Mouse (Mus musculus) MEL (cell line): ENCODE measurements at regions not wholly inside any gene's neighbourhood (a gene's known extent, or its start where the extent isn't known, plus 50 kb on each side); places are given as distances from the start of the nearest gene placed in this dataset.

ENCODE experiments used
- CHD1 ChIP-seq: IDR thresholded peaks from 2 replicates; pipeline ENCODE4 v1.6.1; 2012; ENCODE audit warnings: low read depth, mild to moderate bottlenecking, inconsistent platforms, low read length, improper control_type of control experiment
- CTCF ChIP-seq, 3 experiments: IDR thresholded peaks in 2 of 3; conservative IDR thresholded peaks in 1 of 3; 2 replicates each; pipeline ENCODE4 v1.5.1; 2011 to 2012; ENCODE audit warnings: low read length in 3 of 3, low read depth in 2 of 3, mild to moderate bottlenecking in 2 of 3, improper control_type of control experiment in 1 of 3, inconsistent platforms in 1 of 3, mixed read lengths in 1 of 3, moderate library complexity in 1 of 3; ENCODE audit not compliant: control insufficient read depth in 1 of 3, insufficient read depth in 1 of 3, poor library complexity in 1 of 3, severe bottlenecking in 1 of 3
- ELF1 ChIP-seq: IDR thresholded peaks from 2 replicates; pipeline ENCODE4 v1.6.1; 2014; ENCODE audit warnings: low read depth, mild to moderate bottlenecking, inconsistent platforms, low read length, improper control_type of control experiment, moderate library complexity
- EP300 ChIP-seq, 2 experiments: IDR thresholded peaks; 2 replicates each; pipeline ENCODE4 v1.6.1; 2011; ENCODE audit warnings: improper control_type of control experiment in 2 of 2, low read length in 2 of 2, low read depth in 1 of 2, mild to moderate bottlenecking in 1 of 2
- GATA1 ChIP-seq: IDR thresholded peaks from 2 replicates; pipeline ENCODE4 v1.6.1; 2011; ENCODE audit warnings: low read depth, low read length, improper control_type of control experiment
- POLR2A ChIP-seq, 2 experiments: IDR thresholded peaks; 2 replicates each; pipeline ENCODE4 v1.6.1; 2011 to 2012; ENCODE audit warnings: low read length in 2 of 2, mild to moderate bottlenecking in 2 of 2, control low read depth in 1 of 2, improper control_type of control experiment in 1 of 2, low read depth in 1 of 2, moderate library complexity in 1 of 2; ENCODE audit not compliant: control insufficient read depth in 1 of 2, insufficient read depth in 1 of 2, poor library complexity in 1 of 2
- POLR2AphosphoS2 ChIP-seq: IDR thresholded peaks from 2 replicates; pipeline ENCODE4 v1.6.1; 2011; ENCODE audit warnings: low read length, improper control_type of control experiment
- RCOR1 ChIP-seq: IDR thresholded peaks from 2 replicates; pipeline ENCODE4 v1.6.1; 2012; ENCODE audit warnings: low read depth, mild to moderate bottlenecking, inconsistent platforms, low read length, improper control_type of control experiment
- SIN3A ChIP-seq: IDR thresholded peaks from 2 replicates; pipeline ENCODE4 v1.6.1; 2012; ENCODE audit warnings: low read length, improper control_type of control experiment, inconsistent platforms
- TAL1 ChIP-seq: IDR thresholded peaks from 2 replicates; pipeline ENCODE4 v1.6.1; 2012; ENCODE audit warnings: mild to moderate bottlenecking, inconsistent platforms, low read length, moderate library complexity, mixed read lengths
- TBP ChIP-seq: IDR thresholded peaks from 2 replicates; pipeline ENCODE4 v1.8.0; 2011; ENCODE audit warnings: low read depth, low read length, improper control_type of control experiment
- USF1 ChIP-seq: IDR thresholded peaks from 2 replicates; pipeline ENCODE4 v1.6.1; 2014; ENCODE audit warnings: low read depth, mild to moderate bottlenecking, inconsistent platforms, low read length, improper control_type of control experiment, moderate library complexity
- ZC3H11A ChIP-seq: IDR thresholded peaks from 2 replicates; pipeline ENCODE4 v1.6.1; 2012; ENCODE audit warnings: low read depth, mild to moderate bottlenecking, inconsistent platforms, low read length, improper control_type of control experiment
- ZMIZ1 ChIP-seq: IDR thresholded peaks from 2 replicates; pipeline ENCODE4 v1.6.1; 2012; ENCODE audit warnings: low read depth, mild to moderate bottlenecking, inconsistent platforms, low read length, improper control_type of control experiment, moderate library complexity

DNA sequence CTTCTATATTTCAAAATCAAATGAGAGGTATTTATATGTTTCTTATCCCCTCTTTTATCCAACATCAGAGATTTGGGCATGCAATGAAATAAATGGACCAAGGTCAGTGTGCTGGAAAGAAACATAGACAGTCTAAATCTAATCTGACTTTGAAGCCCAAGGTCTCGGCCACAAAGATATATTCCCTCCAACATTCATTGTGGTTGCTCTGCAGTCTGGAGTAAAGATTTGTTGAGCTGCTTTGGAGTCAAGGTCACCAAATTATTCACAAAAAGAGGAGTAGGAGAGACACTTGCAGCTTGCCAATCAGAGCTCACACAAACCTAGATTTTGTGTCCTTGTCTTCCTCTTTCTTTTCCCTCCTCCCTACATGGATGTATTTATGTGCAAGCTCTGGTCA lies 304.2 kb upstream of the Itga1 start:
- no peak for TF ChIP-seq POLR2AphosphoS2
- TF ChIP-seq SIN3A, result no peak
- TF ChIP-seq POLR2A (IDR thresholded peaks at IDR 0.05; ENCODE audit: control insufficient read depth in 1 of 2, insufficient read depth in 1 of 2, low read depth in 1 of 2, low read length in 2 of 2, poor library complexity in 1 of 2), result no peak
- no peak for TF ChIP-seq TBP
- TF ChIP-seq ZC3H11A, result no peak
- no peak for TF ChIP-seq ZMIZ1
- no peak for TF ChIP-seq GATA1
- TF ChIP-seq CTCF (IDR thresholded peaks at IDR 0.05 in 2 of 3, conservative IDR thresholded peaks at IDR 0.05 in 1 of 3; ENCODE audit: control insufficient read depth in 1 of 3, insufficient read depth in 1 of 3, low read depth in 2 of 3, low read length in 3 of 3, poor library complexity in 1 of 3, severe bottlenecking in 1 of 3), result no peak
- TF ChIP-seq USF1, result no peak
- TF ChIP-seq CHD1, result no peak
- no peak for TF ChIP-seq RCOR1
- no peak for TF ChIP-seq TAL1
- TF ChIP-seq ELF1, result no peak
- TF ChIP-seq EP300 (IDR thresholded peaks at IDR 0.05; ENCODE audit: low read depth in 1 of 2, low read length in 2 of 2), result no peak
